Mouse (Mus musculus) intestine, embryonic 16.5 days (tissue): ENCODE results near the gene Matn3. TPM values are rescaled to one million over a fixed set of nuclear protein-coding genes. Genes with fewer than 3 reads are reported as not detected.
"Not testable (repeated sequence)": the region's sequence is repeated elsewhere in the genome, so short reads cannot be mapped to it uniquely, and the experiment has no call there.

Experiments used
- ATAC-seq: fragments of 200-750 bp; cut with Nextera tagmentation; 2 replicates; pipeline ENCODE4 v1.8.0; 2017; ENCODE audit warnings: moderate TSS enrichment, moderate library complexity
- H3K27ac ChIP-seq: fragments of 300-500 bp; sonication (generic); 2 replicates; pipeline ENCODE4 v1.5.1; 2014; ENCODE audit warnings: mild to moderate bottlenecking, low read length
- H3K27me3 ChIP-seq: fragments of 300-500 bp; sonication (generic); replicated peaks from 2 replicates; pipeline ENCODE4 v1.6.1; 2014; ENCODE audit warnings: low read length, control low read depth, mixed read lengths; ENCODE audit not compliant: control insufficient read depth, insufficient read depth
- H3K36me3 ChIP-seq: fragments of 300-500 bp; sonication (generic); 2 replicates; pipeline ENCODE4 v1.6.1; 2014; ENCODE audit warnings: low read length, control low read depth; ENCODE audit not compliant: control insufficient read depth, insufficient read depth
- H3K4me1 ChIP-seq: fragments of 300-500 bp; sonication (generic); 2 replicates; pipeline ENCODE4 v1.6.1; 2014; ENCODE audit warnings: low read length, control low read depth, mixed read lengths; ENCODE audit not compliant: control insufficient read depth, insufficient read depth
- H3K4me2 ChIP-seq: fragments of 300-500 bp; sonication (generic); 2 replicates; pipeline ENCODE4 v1.6.1; 2014; ENCODE audit warnings: low read depth, low read length, control low read depth
- H3K4me3 ChIP-seq: fragments of 300-500 bp; sonication (generic); 2 replicates; pipeline ENCODE4 v1.5.1; 2014; ENCODE audit warnings: mild to moderate bottlenecking, low read length
- H3K9ac ChIP-seq: fragments of 300-500 bp; sonication (generic); 2 replicates; pipeline ENCODE4 v1.6.1; 2014; ENCODE audit warnings: low read depth, low read length
- H3K9me3 ChIP-seq: fragments of 300-500 bp; sonication (generic); 2 replicates; pipeline ENCODE4 v1.6.1; 2016; ENCODE audit warnings: low read length, control low read depth; ENCODE audit not compliant: control insufficient read depth
- WGBS: fragments of 180-500 bp; shearing (Covaris S2); extraction: QIAGEN DNeasy Blood & Tissue Kit; methylation state at CpG from one replicate; pipeline ENCODE4 v1.1.7; 2014; 5-methylcytosine and 5-hydroxymethylcytosine counted together
- polyA plus RNA-seq: library from polyadenylated mRNA; unstranded; fragments of >200 nt; fragmentation: Nextera tagmentation; extraction: Ambion mirVana; gene quantifications from 2 replicates; pipeline ENCODE4 v1.2.1, GENCODE M21; 2015

Matn3 gene
- polyA plus RNA-seq, 1 experiment from 2014 or later, result 0.04 TPM

DNA sequence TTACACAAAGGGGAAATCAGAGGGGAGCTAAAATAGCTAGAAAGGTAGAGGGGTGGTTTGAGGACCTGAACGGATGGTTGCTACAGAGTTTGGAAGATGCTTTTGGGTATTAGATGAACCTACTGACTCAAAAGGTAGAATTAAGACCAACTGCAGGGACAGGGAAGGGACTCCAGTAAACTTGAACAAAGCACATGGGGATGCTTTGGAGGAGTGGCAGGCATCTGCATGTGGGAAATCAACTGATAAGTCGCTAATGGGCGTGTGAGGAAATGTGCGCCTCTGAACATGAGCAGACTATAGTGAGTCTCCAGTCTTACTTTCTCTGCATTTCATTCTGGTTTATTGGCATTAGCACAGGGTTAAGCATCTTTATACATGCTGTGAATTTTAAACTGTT, 16.6 kb upstream of the Matn3 start:
- Histone ChIP-seq H3K4me3 (no peak overlapping the region), H3K9ac (no peak overlapping the region), H3K27me3 (no peaks in the 10 kb centered on the region), H3K27ac (no peak overlapping the region), H3K9me3 (no peaks in the 10 kb centered on the region), H3K36me3 (peaks cover 5% of the 10 kb centered on the region; the same call in 1 of the 2 replicates), H3K4me1 (peaks cover 5% of the 10 kb centered on the region; the same call in 1 of the 2 replicates), H3K4me2 (no peak overlapping the region)
- ATAC-seq, result no peak
- WGBS, result 67% methylated on average over 4 of the region's 4 CpGs

DNA sequence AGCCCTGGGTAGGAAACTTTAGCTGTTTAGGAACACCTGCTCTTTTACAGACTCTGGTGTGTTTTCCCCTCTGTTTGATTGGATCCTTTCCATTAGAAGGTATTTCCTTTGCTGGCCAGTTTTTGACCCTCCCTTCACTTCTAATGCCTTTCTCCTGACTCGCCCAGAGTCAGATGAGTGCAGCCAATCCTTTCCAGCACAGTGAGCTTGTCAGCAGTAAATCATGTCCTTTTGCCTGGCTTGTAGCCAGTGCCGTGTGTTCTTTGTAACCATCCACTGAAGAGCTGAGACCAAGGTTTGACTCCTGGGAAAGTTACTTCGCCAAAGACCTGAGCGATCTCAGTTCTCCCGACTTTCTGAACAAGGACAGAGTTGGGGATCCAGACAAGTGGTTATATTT, 12.4 kb upstream of the Matn3 start:
- H3K9me3 ChIP-seq, result no peaks in the 10 kb centered on the region
- no peak overlapping the region for H3K4me2 ChIP-seq
- WGBS, result 55% methylated on average over 5 of the region's 5 CpGs
- no peak overlapping the region for H3K4me3 ChIP-seq
- peaks cover 20% of the 10 kb centered on the region for H3K36me3 ChIP-seq
- peaks cover 2% of the 10 kb centered on the region; the same call in 1 of the 2 replicates for H3K4me1 ChIP-seq
- H3K27me3 ChIP-seq, result no peaks in the 10 kb centered on the region
- H3K27ac ChIP-seq, result no peak overlapping the region
- no peak overlapping the region for H3K9ac ChIP-seq
- 0 out of 2 replicates have a peak, but pooled peaks have one; percentile 28 for ATAC-seq

DNA sequence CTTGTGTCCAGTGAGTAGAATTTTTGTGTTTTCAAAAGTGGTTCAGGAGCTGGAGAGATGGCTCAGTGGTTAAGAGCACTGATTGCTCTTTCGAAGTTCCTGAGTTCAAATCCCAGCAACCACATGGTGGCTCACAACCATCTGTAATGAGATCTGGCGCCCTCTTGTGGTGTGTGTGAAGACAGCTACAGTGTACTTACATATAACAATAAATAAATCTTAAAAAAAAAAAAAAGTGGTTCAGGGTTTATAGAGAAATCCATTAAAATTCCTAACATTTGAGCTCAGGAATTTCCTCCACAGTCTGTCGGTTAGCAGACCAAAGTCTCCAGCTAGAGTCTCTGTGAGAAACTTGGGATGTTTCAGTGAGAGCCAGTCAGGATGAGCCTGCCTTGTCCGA, 11.5 kb upstream of the Matn3 start:
- 74% methylated on average over 4 of the region's 4 CpGs for WGBS
- not testable (repeated sequence) for H3K9ac ChIP-seq, H3K27me3 ChIP-seq, H3K4me2 ChIP-seq, H3K9me3 ChIP-seq, H3K4me3 ChIP-seq, ATAC-seq, H3K27ac ChIP-seq, H3K4me1 ChIP-seq
- peaks cover 20% of the 10 kb centered on the region for H3K36me3 ChIP-seq

DNA sequence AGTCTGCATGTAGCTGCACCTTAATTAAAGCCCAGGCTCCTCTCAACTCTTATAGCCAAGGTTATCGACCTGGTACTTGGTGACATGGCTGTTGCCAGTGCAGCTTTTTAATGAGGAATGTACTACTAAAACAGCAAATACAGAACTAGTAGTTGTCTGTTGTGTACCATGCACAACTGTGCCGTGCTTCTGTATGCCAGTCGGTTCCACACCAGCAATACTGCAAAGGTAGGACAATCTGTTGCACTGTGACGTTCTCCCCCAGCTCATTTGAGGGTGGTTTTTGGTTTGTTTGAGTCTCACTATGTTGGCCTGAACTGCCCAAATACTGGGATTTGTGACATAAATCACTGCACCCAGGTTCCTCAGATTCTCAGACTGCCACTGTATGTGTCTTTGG, 8.2 kb upstream of the Matn3 start:
- ATAC-seq, result no peak
- Histone ChIP-seq H3K27me3 (no peaks in the 10 kb centered on the region), H3K27ac (no peak overlapping the region), H3K9ac (no peak overlapping the region), H3K36me3 (peaks cover 20% of the 10 kb centered on the region), H3K4me1 (no peaks in the 10 kb centered on the region), H3K4me3 (no peak overlapping the region), H3K9me3 (no peaks in the 10 kb centered on the region), H3K4me2 (no peak overlapping the region)
- 92% methylated on average over 4 of the region's 4 CpGs for WGBS

DNA sequence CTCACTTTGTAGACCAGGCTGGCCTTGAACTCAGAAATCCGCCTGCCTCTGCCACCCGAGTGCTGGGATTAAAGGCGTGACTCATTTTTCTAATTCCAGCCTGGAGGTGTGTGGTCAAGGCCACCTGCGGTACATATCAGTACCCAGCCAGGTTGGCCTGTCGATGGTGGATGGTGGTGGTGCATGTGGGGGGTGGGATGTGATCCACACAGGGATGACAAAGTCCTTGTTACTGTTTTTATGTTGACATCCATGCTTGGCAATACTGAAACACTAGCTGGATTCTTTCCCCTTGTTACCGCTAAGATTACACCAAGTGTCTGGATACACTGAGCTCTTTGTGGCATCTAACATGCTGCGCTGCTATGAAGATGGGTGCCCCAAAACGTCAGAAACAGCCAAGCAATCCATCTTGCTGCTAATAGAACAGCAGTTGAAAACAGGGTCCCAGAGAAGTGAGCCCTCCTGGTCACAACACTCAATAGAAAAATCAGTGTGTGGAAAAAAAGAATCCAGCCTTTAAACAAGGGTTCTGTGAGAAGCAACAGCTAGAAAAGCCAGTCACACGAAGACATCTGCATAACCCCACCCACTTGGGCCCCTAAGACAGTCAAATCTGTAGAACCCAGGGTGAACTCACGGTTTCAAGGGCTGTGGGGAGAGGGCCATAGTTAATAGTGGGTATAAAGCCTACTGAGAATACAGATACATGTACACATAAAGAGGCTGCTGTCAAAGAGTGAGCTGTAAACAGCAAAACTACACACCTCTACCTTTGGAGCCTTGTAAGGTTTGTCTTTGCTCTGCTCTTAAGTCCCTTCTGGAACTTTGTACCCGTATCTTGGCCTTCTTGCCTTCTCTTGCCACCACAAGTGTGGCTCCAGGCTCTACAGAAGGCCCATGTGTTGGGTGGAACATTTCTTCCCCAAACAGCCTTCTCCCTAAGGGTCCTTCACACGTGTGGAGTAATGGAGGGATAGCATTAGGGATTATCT, 7.4 kb upstream of the Matn3 start:
- ATAC-seq, result no peak; the same call in 1 of the 2 replicates
- H3K9me3 ChIP-seq, result no peaks in the 10 kb centered on the region
- H3K9ac ChIP-seq, result no peak overlapping the region
- H3K4me3 ChIP-seq, result no peak overlapping the region
- WGBS, result 69% methylated on average over 12 of the region's 12 CpGs
- H3K27me3 ChIP-seq, result no peaks in the 10 kb centered on the region
- no peak overlapping the region for H3K27ac ChIP-seq
- H3K4me2 ChIP-seq, result no peak overlapping the region
- H3K36me3 ChIP-seq, result peaks cover 17% of the 10 kb centered on the region; the same call in 1 of the 2 replicates
- H3K4me1 ChIP-seq, result no peaks in the 10 kb centered on the region

DNA sequence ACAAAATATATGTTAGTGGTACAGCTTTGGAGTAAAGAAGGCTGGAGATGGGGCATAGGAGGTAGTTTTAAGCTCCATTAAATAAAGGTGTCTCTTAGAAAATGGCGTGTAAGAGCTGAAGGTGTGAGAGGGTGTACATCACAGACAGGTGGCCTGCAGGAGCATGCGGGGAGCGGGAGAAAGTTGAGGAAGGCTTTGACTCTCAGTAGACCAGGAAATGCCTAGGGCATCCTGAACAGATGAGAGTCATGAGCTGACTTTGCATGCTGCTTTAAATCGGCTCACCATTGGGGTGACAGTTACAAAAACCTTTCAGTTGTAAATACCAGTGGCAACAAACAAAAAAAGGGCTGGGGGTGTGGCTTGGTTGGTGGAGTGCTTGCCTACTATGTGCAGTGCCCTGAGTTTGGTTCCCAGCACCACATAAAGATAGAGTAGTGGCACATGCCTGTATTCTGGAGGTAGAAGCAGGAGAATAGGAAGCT, 6.6 kb upstream of the Matn3 start:
- no peak overlapping the region for H3K4me3 ChIP-seq
- H3K27ac ChIP-seq, result no peak overlapping the region
- 64% methylated on average over 4 of the region's 4 CpGs for WGBS
- ATAC-seq, result no peak
- H3K4me2 ChIP-seq, result no peak overlapping the region
- H3K27me3 ChIP-seq, result no peaks in the 10 kb centered on the region
- H3K4me1 ChIP-seq, result no peaks in the 10 kb centered on the region
- no peak overlapping the region for H3K9ac ChIP-seq
- H3K9me3 ChIP-seq, result no peaks in the 10 kb centered on the region
- H3K36me3 ChIP-seq, result peaks cover 14% of the 10 kb centered on the region; the same call in 1 of the 2 replicates

DNA sequence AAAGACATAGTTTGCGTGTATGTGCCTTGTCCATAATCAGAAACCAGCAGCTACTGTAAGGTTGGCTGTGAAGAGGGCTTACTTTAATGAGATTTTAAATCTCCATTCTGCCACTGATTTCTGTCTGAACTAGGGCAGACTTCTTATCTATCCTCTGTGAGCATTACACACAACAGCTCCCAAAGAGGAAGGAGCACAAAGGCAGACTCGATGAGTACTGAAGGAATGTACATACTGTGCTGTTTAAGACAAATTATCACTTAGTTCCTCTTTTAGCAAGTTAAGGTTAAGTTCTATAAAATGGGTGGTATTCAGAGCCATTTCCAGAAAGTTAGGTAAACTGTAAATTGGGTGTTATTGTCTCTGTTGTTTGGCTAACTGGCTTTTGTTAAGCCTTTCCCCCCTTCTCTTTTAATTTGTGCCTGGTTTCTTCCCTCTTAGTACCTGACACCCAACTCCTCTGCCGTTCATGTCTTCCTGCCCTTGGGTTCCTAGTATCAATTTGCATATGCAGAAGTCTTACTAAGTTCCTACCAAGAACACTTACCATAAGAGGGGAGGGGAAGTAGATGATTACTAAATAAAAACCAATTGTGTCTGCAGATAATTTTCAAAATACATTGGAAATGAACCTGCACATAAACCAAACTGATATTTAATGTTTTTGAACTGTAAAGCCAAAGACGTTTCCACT, 5.9 kb upstream of the Matn3 start:
- H3K9ac ChIP-seq, result no peak overlapping the region
- H3K4me1 ChIP-seq, result no peaks in the 10 kb centered on the region
- H3K27ac ChIP-seq, result no peak overlapping the region
- WGBS, result 57% methylated on average over 4 of the region's 4 CpGs
- peaks cover 12% of the 10 kb centered on the region; the same call in 1 of the 2 replicates for H3K36me3 ChIP-seq
- ATAC-seq, result no peak
- H3K4me3 ChIP-seq, result no peak overlapping the region
- H3K9me3 ChIP-seq, result no peaks in the 10 kb centered on the region
- H3K4me2 ChIP-seq, result no peak overlapping the region
- H3K27me3 ChIP-seq, result no peaks in the 10 kb centered on the region

DNA sequence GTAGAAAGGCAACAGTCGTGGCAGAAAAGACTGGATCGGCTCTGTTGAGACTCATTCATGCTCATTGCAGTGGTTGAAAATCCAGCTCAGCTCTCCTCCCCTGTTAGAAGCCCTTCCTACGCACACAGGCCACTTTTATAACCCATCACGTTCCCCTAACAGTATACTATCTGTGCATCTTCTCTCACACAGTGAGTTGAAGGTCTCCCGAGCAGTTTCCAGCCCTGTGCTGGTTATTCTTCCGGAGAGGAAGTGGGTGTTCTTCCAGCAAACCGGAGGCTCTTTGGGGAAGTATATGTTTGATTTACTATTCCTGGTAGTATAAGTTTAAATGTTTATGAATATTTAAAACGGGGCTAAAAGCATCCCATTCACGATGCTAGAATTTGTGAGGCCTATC, 566 bp upstream of the Matn3 start:
- Histone ChIP-seq H3K9me3 (no peaks in the 10 kb centered on the region), H3K27me3 (0 out of 2 replicates have a peak, but pooled peaks cover 7% of the 10 kb centered on the region), H3K4me3 (peak overlapping the region; percentile 52; the same call in 1 of the 2 replicates), H3K9ac (no peak overlapping the region; the same call in 1 of the 2 replicates), H3K4me1 (peaks cover 10% of the 10 kb centered on the region; the same call in 1 of the 2 replicates), H3K4me2 (peak overlapping the region; percentile 98), H3K36me3 (no peaks in the 10 kb centered on the region), H3K27ac (no peak overlapping the region)
- ATAC-seq, result no peak
- 49% methylated on average over 9 of the region's 9 CpGs for WGBS

DNA sequence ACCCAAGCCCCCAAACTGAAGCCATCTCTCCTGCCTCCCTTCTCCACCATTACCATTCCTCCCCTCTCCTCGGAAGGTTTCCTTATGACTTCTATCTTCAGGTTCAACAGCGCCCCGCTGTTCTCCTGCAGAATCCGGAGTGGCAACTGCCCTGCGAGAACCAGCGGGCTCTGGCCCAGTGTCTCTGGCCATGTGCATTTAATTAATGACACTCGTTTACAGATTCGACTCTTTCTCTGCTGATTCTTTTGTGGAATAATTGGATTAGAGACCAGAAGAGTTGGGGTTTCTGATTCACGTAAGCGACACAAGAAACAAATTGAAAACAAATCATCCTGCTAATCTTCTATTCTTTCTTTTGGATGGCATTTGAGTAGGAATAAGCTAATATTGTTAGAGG, 5.4 kb downstream of the Matn3 start:
- Histone ChIP-seq H3K9me3 (no peaks in the 10 kb centered on the region), H3K27ac (no peak overlapping the region), H3K27me3 (0 out of 2 replicates have a peak, but pooled peaks cover 5% of the 10 kb centered on the region), H3K4me3 (no peak overlapping the region), H3K36me3 (no peaks in the 10 kb centered on the region), H3K4me1 (peaks cover 2% of the 10 kb centered on the region; the same call in 1 of the 2 replicates), H3K4me2 (no peak overlapping the region), H3K9ac (no peak overlapping the region)
- no peak for ATAC-seq
- WGBS, result 78% methylated on average over 10 of the region's 10 CpGs
